Mouse (Mus musculus) telencephalon, adult 2 months (tissue): Measurements from ENCODE around the gene Mtap.

Experiments used
- DNase-seq: peaks from one replicate; pipeline ENCODE4 v3.0.0-alpha.2; 2011; ENCODE audit warnings: low read depth, low spot score

The Mtap gene

GRCm38 (mm10) chr4:89136906-89137541 lies at the start of gene Mtap:
TSS of gene Mtap (plus strand) at chr4:89137122.
- peak; percentile 71 for DNase-seq

GRCm38 (mm10) chr4:89089110-89089509 lies 47.8 kb upstream of the Mtap start:
- DNase-seq, result no peak

GRCm38 (mm10) chr4:89090217-89090616 lies 46.7 kb upstream of the Mtap start:
- no peak for DNase-seq

- no peak for DNase-seq
Observed at GRCm38 (mm10) chr4:89092153-89092552, 44.8 kb upstream of the Mtap start.

DNA sequence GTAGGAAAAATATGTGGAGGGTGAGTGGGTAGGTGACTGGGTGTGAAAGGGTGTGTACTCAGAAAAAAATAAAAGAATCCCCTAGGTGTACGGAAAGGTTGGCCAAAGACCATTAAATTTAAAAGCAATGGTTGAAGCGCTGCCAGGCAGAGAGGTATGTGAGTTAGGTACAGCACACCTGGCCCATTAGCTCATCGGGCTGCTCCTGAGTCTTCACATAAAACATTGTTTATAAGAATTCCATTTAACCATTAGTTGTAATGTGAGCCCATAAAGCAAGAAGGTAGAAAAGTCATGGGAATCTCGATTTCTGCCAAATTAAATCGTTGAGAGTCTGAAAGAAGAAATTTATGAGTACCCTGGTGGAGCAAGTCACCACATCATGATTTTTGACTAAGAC lies 42.1 kb upstream of the Mtap start:
- DNase-seq, result no peak

GRCm38 (mm10) chr4:89098261-89098660 lies 38.7 kb upstream of the Mtap start:
- no peak for DNase-seq

GRCm38 (mm10) chr4:89101276-89101675 lies 35.6 kb upstream of the Mtap start:
- no peak for DNase-seq

- DNase-seq, result no peak
Observed at GRCm38 (mm10) chr4:89102283-89102682, 34.6 kb upstream of the Mtap start.

DNA sequence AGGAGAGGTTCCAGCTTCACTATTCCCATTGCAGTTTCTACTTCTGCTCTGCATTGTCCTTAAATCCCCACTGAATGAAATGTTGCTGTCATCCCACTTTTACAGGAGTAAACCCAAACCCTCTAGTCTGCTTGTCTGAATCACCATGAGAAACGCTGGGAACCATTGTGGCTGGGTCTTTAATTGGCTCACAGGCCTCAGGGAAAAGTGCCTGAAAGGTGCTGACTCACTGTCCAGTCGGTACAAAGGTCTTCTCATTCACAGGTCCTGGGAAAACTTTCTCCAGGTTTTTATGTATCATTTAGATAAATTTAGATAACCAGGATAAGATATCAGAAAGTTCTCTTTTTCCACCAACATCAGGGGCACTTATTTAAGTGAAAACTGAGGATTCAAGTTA lies 31.4 kb upstream of the Mtap start:
- no peak for DNase-seq

- no peak for DNase-seq
Observed at GRCm38 (mm10) chr4:89106505-89106904, 30.4 kb upstream of the Mtap start.

DNA sequence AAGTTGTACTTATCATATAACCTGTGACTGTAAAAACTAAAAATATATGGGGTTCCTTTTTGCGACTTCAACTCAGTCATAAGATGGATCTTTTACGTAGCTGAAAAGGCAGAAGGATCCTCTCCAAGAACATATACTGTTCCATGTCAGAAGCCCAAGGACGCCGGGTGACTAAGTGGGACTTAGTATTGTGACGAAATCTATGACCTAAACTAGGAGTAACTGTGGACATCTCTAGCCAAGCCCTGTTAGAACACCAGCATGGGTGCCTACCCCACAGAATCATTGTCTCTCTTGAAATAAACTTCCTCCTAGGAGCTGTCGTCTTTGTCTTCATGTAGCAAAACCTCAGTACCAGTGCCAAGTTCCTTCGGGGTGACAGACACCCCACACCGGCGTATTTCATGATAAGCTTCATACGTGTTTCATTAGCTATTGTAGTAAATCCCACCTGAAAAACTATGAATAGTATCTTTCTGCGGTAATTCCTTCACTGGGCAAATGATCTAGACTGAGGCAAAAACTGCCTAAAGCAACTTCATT lies 24.7 kb upstream of the Mtap start:
- DNase-seq, result no peak

DNA sequence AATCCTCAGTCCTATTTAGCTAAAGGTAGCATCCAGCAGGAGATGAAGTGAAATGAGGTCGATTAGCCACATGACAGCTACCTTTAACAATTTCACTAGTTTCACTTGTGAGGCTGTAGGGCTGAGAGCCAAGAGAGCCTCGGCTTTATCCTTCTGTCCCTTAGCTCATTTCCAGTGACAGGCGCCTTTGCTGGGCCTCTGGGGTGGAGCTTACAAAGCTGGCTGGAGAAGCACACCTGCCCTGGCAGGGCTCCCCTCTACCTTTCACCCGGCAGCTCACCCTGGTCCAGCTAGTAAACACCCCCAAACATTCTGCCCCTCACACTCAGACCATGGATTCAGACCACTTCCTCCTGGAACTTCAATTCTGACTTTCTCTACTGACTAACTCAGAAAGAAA lies 24.1 kb upstream of the Mtap start:
- DNase-seq, result no peak

GRCm38 (mm10) chr4:89116006-89116405 lies 20.9 kb upstream of the Mtap start:
- no peak for DNase-seq

DNA sequence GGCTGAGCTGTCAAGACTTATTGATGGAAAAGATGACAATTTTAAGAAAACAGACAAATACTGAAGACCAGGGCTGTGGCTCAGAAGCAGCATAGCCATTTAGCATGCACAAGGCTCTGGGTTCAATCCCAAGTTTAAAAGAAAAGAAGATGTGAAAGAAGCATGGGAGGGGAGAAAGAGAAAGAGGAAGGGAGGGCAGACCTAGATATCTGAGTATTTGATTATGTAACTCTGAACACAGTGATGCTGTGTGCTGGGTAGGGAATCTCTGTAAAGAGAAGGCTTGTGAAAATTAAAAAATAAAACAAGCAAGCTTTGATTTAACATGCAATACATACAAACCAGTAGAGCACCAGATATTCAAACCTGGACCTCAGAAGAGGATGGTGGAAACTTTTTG lies 17.0 kb upstream of the Mtap start:
- DNase-seq, result no peak

GRCm38 (mm10) chr4:89120353-89120752 lies 16.6 kb upstream of the Mtap start:
- no peak for DNase-seq

GRCm38 (mm10) chr4:89123446-89124243 lies 13.3 kb upstream of the Mtap start:
- no peak for DNase-seq

GRCm38 (mm10) chr4:89127674-89128073 lies 9.2 kb upstream of the Mtap start:
- DNase-seq, result no peak

GRCm38 (mm10) chr4:89128080-89128936 lies 8.6 kb upstream of the Mtap start:
- DNase-seq, result no peak

DNA sequence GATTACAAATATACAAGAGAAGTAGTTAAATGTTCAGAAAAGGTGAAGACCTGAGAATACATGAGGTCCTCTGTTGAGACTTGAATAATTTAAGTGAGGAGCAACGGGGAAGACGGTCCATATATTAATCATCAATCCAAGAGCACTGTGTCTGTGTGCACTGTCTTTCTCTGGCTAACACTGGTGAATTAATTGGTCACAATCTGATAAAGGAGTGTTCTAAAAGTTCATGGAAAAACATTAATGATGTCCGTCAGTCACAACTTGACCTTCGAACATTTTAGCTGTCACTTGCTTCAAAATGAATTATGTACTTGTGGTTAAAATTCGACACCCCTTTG lies 8.0 kb upstream of the Mtap start:
- no peak for DNase-seq

DNA sequence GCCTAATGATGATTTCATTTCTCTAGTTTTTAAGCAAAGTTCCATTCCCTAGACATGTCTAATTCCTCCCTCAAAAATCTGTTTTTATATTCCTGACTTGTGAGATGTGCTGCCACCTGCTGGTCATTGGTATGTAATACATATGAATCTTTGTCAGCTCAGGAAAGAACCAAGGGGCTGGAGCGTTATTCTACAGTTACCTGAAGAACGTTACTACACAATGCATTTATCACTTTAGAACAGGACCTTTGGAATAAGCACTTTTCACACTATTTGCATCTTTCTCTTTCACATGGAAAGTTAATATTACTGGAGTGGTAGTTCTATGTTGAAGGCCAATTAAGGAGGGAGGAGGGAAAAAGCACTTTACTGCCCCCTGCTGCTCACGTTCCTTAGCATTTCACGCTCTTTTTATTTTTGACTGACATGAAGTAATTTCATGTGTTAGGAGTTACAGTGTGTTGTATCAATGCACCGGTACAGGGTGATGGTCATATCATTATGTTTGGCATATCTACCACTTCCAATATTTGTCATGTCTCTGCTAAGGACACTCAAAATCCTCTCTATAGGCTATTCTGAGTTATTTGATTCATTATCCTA lies 7.5 kb upstream of the Mtap start:
- DNase-seq, result peak; percentile 50

DNA sequence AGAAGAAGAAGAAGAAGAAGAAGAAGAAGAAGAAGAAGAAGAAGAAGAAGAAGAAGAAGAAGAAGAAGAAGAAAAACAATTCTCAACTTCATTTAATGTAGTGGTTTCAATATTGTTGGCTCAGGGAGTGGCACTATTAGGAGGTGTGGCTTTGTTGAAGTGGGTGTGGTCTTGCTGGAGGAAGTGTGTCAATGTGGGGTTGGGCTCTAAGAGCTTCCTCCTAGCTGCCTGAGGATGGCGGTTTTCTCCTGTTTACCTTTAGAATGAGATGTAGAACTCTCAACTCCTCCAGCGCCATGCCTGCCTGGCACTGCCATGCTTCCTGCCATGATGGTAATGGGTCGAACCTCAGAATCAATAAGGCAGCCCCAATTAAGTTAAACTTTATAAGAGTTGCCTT lies 5.1 kb upstream of the Mtap start:
- no peak for DNase-seq

GRCm38 (mm10) chr4:89136356-89136755 lies 566 bp upstream of the Mtap start:
- no peak for DNase-seq
